Mouse (Mus musculus): ENCODE measurements around the gene Spns3. TPM values are rescaled to one million over a fixed set of nuclear protein-coding genes. Genes with fewer than 3 reads are reported as not detected.

Gene Spns3
- total RNA-seq (2023; ENCODE audit: inconsistent age): 11.4 to 13.9 TPM (median 12.9 TPM) in 4 replicates

GRCm38 (mm10) chr11:72550134-72550988 lies at the start of gene Spns3:
Gene Spns3 (minus strand): TSS chr11:72550506.

GRCm38 (mm10) chr11:72489881-72490301 lies 60.4 kb downstream of the Spns3 start, which contains the start of gene Spns2:
Gene Spns2 (minus strand): TSS chr11:72489904.

Other genes starting within 250 kb of the Spns3 start
- 37.8 to 60.0 TPM (median 46.9 TPM) in 4 replicates for gene Xaf1, start 248.9 kb downstream of the Spns3 start, total RNA-seq (2023; ENCODE audit: inconsistent age)
- not detected in 4 replicates for gene Fbxo39, start 236.1 kb downstream of the Spns3 start, total RNA-seq (2023; ENCODE audit: inconsistent age)
- not detected in 4 replicates for gene Tekt1, start 188.1 kb downstream of the Spns3 start, total RNA-seq (2023; ENCODE audit: inconsistent age)
- gene Smtnl2, start 138.8 kb downstream of the Spns3 start, total RNA-seq (2023; ENCODE audit: inconsistent age): 0.48 to 0.69 TPM (median 0.51 TPM) in 3 of 4 replicates, not detected in the other
- gene Ggt6, start 115.0 kb downstream of the Spns3 start, total RNA-seq (2023; ENCODE audit: inconsistent age): not detected in 4 replicates
- 169 to 183 TPM (median 175 TPM) in 4 replicates for gene Mybbp1a, start 109.2 kb downstream of the Spns3 start, total RNA-seq (2023; ENCODE audit: inconsistent age)
- 45.7 to 47.9 TPM (median 47.1 TPM) in 4 replicates for gene Spns2, start 60.6 kb downstream of the Spns3 start, total RNA-seq (2023; ENCODE audit: inconsistent age)
- gene Ube2g1, start 56.8 kb upstream of the Spns3 start, total RNA-seq (2023; ENCODE audit: inconsistent age): 33.3 to 37.1 TPM (median 35.0 TPM) in 4 replicates
- gene Ankfy1, start 139.5 kb upstream of the Spns3 start, total RNA-seq (2023; ENCODE audit: inconsistent age): 94.1 to 122 TPM (median 108 TPM) in 4 replicates
- gene Cyb5d2, start 245.6 kb upstream of the Spns3 start, total RNA-seq (2023; ENCODE audit: inconsistent age): 4.8 to 7.7 TPM (median 6.6 TPM) in 4 replicates
- gene Zzef1, start 245.7 kb upstream of the Spns3 start, total RNA-seq (2023; ENCODE audit: inconsistent age): 84.1 to 88.4 TPM (median 84.8 TPM) in 4 replicates

All from B cell, adult (primary cell).